Mouse (Mus musculus): ENCODE data around the gene Sdk2. TPM values are rescaled to one million over a fixed set of nuclear protein-coding genes. Genes with fewer than 3 reads are reported as not detected.

The Sdk2 gene
- polyA plus RNA-seq, 1 experiment from 2014 or later: 2.7 TPM

- no peak overlapping the region for H3K27ac ChIP-seq
- H3K4me2 ChIP-seq: no peak overlapping the region
- no peak overlapping the region for H3K4me3 ChIP-seq
- ATAC-seq (ENCODE audit: borderline replicate concordance, extremely low read depth, low FRiP score, low TSS enrichment): no peak
- no peak overlapping the region for H3K9ac ChIP-seq
- 91% methylated on average over 3 of the region's 3 CpGs for WGBS
- H3K27me3 ChIP-seq: no peaks in the 10 kb centered on the region
- H3K36me3 ChIP-seq: no peaks in the 10 kb centered on the region
- H3K4me1 ChIP-seq: no peaks in the 10 kb centered on the region
- peaks cover 25% of the 10 kb centered on the region for H3K9me3 ChIP-seq
These were observed 104.1 kb downstream of the Sdk2 start for GRCm38 (mm10) chr11:113962751-113963150.

- no peak for ATAC-seq (ENCODE audit: borderline replicate concordance, extremely low read depth, low FRiP score, low TSS enrichment)
- Histone ChIP-seq H3K4me1 (peaks cover 7% of the 10 kb centered on the region; the same call in 1 of the 2 replicates), H3K4me2 (no peak overlapping the region), H3K9me3 (no peaks in the 10 kb centered on the region), H3K27me3 (no peaks in the 10 kb centered on the region), H3K9ac (no peak overlapping the region), H3K27ac (no peak overlapping the region), H3K4me3 (no peak overlapping the region), H3K36me3 (no peaks in the 10 kb centered on the region)
- WGBS: 75% methylated on average over 15 of the region's 15 CpGs
These were observed 115.2 kb downstream of the Sdk2 start for GRCm38 (mm10) chr11:113951616-113951988.

DNA sequence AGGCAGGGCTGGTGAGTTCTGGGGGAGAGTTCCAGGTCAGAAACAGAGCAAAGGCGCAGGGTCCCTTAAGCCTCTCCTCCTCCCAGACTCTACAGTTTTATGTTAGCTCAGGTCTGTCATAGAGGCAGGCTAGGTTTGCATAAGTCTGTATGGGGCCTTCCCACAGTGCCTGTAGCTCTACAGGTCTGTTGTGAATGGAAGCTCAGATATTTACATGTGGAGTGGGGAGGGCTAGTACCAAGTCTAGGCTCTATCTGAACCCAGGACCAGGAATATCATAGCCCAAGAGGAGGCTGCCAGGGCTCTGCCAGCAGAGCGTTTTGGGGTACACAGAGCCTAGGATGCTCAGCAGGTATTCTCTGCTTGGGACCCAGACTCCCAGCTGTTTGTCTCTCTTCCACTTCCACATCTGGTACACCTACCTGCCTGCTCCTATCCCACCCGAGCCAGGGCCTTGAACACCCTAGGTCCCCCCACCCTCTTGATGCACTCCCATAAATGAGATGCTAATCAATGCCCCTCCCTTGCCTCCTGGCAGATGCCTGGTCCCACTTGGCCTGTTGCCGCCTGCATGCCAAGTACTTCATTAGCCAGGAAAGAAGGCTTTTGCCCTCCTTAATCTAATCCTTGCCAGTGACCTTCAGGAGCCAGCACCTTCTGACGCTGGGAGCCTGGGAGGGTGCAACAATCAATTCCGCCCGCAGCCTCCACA lies 115.8 kb downstream of the Sdk2 start:
- H3K27ac ChIP-seq: no peak overlapping the region
- no peak overlapping the region for H3K4me2 ChIP-seq
- H3K4me1 ChIP-seq: peaks cover 7% of the 10 kb centered on the region; the same call in 1 of the 2 replicates
- H3K9me3 ChIP-seq: no peaks in the 10 kb centered on the region
- 72% methylated on average over 7 of the region's 7 CpGs for WGBS
- H3K27me3 ChIP-seq: no peaks in the 10 kb centered on the region
- H3K4me3 ChIP-seq: no peak overlapping the region
- H3K9ac ChIP-seq: no peak overlapping the region
- H3K36me3 ChIP-seq: no peaks in the 10 kb centered on the region
- ATAC-seq (ENCODE audit: borderline replicate concordance, extremely low read depth, low FRiP score, low TSS enrichment): no peak

DNA sequence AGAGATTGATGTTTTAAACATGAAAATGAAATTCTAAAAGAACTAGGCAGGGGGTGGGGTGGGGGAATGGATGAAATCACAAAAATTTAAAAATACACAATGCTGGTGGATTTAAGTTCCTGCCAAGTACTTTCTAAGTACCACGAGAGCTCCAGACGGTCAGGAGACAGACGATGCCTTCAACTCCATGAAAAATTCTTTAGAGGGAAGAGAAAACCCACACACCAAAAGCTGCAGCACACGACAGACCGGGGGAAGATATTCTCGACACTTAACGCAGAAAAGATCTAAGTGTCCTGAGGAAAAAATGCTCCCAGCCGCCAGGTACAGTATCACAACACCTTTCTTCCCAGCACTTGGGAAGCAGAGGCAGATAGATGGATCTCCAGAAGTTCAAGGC lies 118.2 kb downstream of the Sdk2 start:
- Histone ChIP-seq H3K9ac (no peak overlapping the region), H3K4me1 (peaks cover 7% of the 10 kb centered on the region; the same call in 1 of the 2 replicates), H3K9me3 (no peaks in the 10 kb centered on the region), H3K27ac (no peak overlapping the region), H3K36me3 (no peaks in the 10 kb centered on the region), H3K27me3 (no peaks in the 10 kb centered on the region), H3K4me2 (no peak overlapping the region), H3K4me3 (no peak overlapping the region)
- 63% methylated on average over 8 of the region's 8 CpGs for whole genome bisulfite sequencing
- no peak for ATAC-seq (ENCODE audit: borderline replicate concordance, extremely low read depth, low FRiP score, low TSS enrichment)

GRCm38 (mm10) chr11:113942101-113942735 lies 124.6 kb downstream of the Sdk2 start:
- H3K36me3 ChIP-seq: no peaks in the 10 kb centered on the region
- ATAC-seq (ENCODE audit: borderline replicate concordance, extremely low read depth, low FRiP score, low TSS enrichment): no peak
- H3K4me3 ChIP-seq: no peak overlapping the region
- WGBS: 59% methylated on average over 9 of the region's 9 CpGs
- H3K27ac ChIP-seq: no peak overlapping the region
- H3K4me1 ChIP-seq: no peaks in the 10 kb centered on the region
- H3K4me2 ChIP-seq: no peak overlapping the region
- H3K27me3 ChIP-seq: no peaks in the 10 kb centered on the region
- no peaks in the 10 kb centered on the region for H3K9me3 ChIP-seq
- H3K9ac ChIP-seq: no peak overlapping the region

- H3K4me1 ChIP-seq: 0 out of 2 replicates have a peak, but pooled peaks cover 3% of the 10 kb centered on the region
- H3K9ac ChIP-seq: no peak overlapping the region
- no peak overlapping the region for H3K27ac ChIP-seq
- no peak overlapping the region for H3K4me2 ChIP-seq
- 44% methylated on average over 9 of the region's 9 CpGs for WGBS
- no peaks in the 10 kb centered on the region for H3K36me3 ChIP-seq
- H3K27me3 ChIP-seq: no peaks in the 10 kb centered on the region
- H3K4me3 ChIP-seq: no peak overlapping the region
- H3K9me3 ChIP-seq: no peaks in the 10 kb centered on the region
- ATAC-seq (ENCODE audit: borderline replicate concordance, extremely low read depth, low FRiP score, low TSS enrichment): no peak
These were observed 133.2 kb downstream of the Sdk2 start for GRCm38 (mm10) chr11:113933678-113934077.

DNA sequence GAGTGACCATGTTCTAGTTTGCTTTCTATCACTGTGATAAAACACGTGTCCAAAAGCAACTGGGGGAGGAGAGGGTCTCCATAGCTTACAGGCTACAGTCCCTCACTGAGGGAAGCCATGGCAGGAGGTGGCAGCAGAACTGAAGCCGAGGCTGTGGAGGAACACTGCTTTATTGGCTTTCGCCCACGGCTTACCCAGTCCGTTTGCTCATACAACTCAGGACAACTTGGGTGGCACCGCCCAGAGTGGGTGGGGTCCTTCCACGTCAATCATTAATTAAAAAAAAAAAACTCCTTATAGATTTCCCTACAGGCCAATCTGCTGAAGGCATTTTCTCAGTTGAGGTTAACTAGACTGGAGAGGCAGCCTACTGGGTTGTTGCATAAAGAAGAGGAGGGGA lies 133.9 kb downstream of the Sdk2 start:
- no peaks in the 10 kb centered on the region for H3K9me3 ChIP-seq
- 78% methylated on average over 7 of the region's 7 CpGs for WGBS
- H3K4me3 ChIP-seq: no peak overlapping the region
- H3K4me2 ChIP-seq: no peak overlapping the region
- H3K27ac ChIP-seq: no peak overlapping the region
- H3K36me3 ChIP-seq: no peaks in the 10 kb centered on the region
- ATAC-seq (ENCODE audit: borderline replicate concordance, extremely low read depth, low FRiP score, low TSS enrichment): no peak
- 0 out of 2 replicates have a peak, but pooled peaks cover 3% of the 10 kb centered on the region for H3K4me1 ChIP-seq
- H3K9ac ChIP-seq: no peak overlapping the region
- no peaks in the 10 kb centered on the region for H3K27me3 ChIP-seq

DNA sequence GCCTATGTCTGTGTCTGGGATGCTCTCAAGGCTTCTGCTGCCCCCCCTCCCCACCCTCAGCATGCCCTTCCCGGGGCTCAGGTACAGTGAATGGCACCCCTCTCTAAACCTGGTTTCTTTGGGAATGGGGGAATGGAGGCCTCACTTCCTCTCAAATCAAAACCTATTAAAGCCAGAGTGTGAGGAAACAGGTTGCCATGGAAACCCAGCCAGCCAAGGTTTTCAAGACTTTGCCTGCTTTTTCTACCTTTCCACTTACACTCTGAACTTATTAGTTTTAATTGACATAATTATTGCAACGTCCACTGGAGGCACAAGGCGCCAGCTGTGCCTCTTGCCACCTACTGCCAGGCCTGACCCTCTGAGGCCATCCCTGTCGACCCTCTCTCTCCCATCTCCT lies 135.1 kb downstream of the Sdk2 start:
- Histone ChIP-seq H3K27ac (no peak overlapping the region), H3K4me2 (no peak overlapping the region), H3K4me3 (no peak overlapping the region), H3K27me3 (no peaks in the 10 kb centered on the region), H3K9me3 (no peaks in the 10 kb centered on the region), H3K4me1 (0 out of 2 replicates have a peak, but pooled peaks cover 3% of the 10 kb centered on the region), H3K9ac (no peak overlapping the region), H3K36me3 (no peaks in the 10 kb centered on the region)
- 51% methylated on average over 4 of the region's 4 CpGs for WGBS
- no peak for ATAC-seq (ENCODE audit: borderline replicate concordance, extremely low read depth, low FRiP score, low TSS enrichment)

GRCm38 (mm10) chr11:113930112-113930511 lies 136.7 kb downstream of the Sdk2 start:
- no peak overlapping the region for H3K4me2 ChIP-seq
- no peaks in the 10 kb centered on the region for H3K36me3 ChIP-seq
- 88% methylated on average over 11 of the region's 11 CpGs for WGBS
- H3K9me3 ChIP-seq: no peaks in the 10 kb centered on the region
- H3K27me3 ChIP-seq: no peaks in the 10 kb centered on the region
- H3K4me1 ChIP-seq: 0 out of 2 replicates have a peak, but pooled peaks cover 3% of the 10 kb centered on the region
- no peak overlapping the region for H3K27ac ChIP-seq
- no peak overlapping the region for H3K4me3 ChIP-seq
- no peak overlapping the region for H3K9ac ChIP-seq
- no peak for ATAC-seq (ENCODE audit: borderline replicate concordance, extremely low read depth, low FRiP score, low TSS enrichment)

DNA sequence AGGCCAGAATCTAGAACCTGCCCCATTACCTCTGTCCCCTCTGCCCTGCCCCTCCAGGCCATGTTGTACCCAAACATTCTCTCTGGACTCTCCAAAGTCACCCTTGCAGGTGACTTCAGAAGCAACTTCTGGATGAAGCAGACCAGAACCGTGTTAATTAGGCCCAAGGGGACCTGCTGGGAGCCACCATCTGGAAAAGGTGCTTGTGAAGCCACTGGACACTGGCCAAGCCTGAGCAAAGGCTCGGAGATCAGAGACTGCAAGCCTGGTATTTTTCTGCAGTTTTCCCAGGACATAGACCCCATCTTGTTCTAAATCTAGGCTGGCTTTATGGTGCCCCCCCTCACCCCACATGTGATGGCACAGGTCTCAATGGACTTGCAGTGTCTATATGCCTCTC lies 138.0 kb downstream of the Sdk2 start:
- no peaks in the 10 kb centered on the region for H3K36me3 ChIP-seq
- no peak overlapping the region for H3K27ac ChIP-seq
- H3K4me2 ChIP-seq: no peak overlapping the region
- WGBS: 68% methylated on average over 2 of the region's 2 CpGs
- no peak overlapping the region for H3K9ac ChIP-seq
- H3K27me3 ChIP-seq: no peaks in the 10 kb centered on the region
- no peaks in the 10 kb centered on the region for H3K9me3 ChIP-seq
- no peaks in the 10 kb centered on the region for H3K4me1 ChIP-seq
- H3K4me3 ChIP-seq: no peak overlapping the region
- no peak for ATAC-seq (ENCODE audit: borderline replicate concordance, extremely low read depth, low FRiP score, low TSS enrichment)

GRCm38 (mm10) chr11:113928291-113928690 lies 138.6 kb downstream of the Sdk2 start:
- H3K4me2 ChIP-seq: no peak overlapping the region
- no peak for ATAC-seq (ENCODE audit: borderline replicate concordance, extremely low read depth, low FRiP score, low TSS enrichment)
- no peaks in the 10 kb centered on the region for H3K9me3 ChIP-seq
- whole genome bisulfite sequencing: 81% methylated on average over 9 of the region's 9 CpGs
- H3K27ac ChIP-seq: no peak overlapping the region
- H3K4me3 ChIP-seq: no peak overlapping the region
- no peaks in the 10 kb centered on the region for H3K27me3 ChIP-seq
- no peaks in the 10 kb centered on the region for H3K36me3 ChIP-seq
- H3K9ac ChIP-seq: no peak overlapping the region
- H3K4me1 ChIP-seq: no peaks in the 10 kb centered on the region

GRCm38 (mm10) chr11:113927826-113928225 lies 139.0 kb downstream of the Sdk2 start:
- H3K36me3 ChIP-seq: no peaks in the 10 kb centered on the region
- H3K27me3 ChIP-seq: no peaks in the 10 kb centered on the region
- no peak for ATAC-seq (ENCODE audit: borderline replicate concordance, extremely low read depth, low FRiP score, low TSS enrichment)
- H3K27ac ChIP-seq: no peak overlapping the region
- H3K4me1 ChIP-seq: no peaks in the 10 kb centered on the region
- H3K4me3 ChIP-seq: no peak overlapping the region
- no peak overlapping the region for H3K4me2 ChIP-seq
- 69% methylated on average over 3 of the region's 3 CpGs for WGBS
- H3K9ac ChIP-seq: no peak overlapping the region
- no peaks in the 10 kb centered on the region for H3K9me3 ChIP-seq

All from lung, embryonic 15.5 days (tissue).